Mouse (Mus musculus): Measurements from ENCODE around the gene Zan.

DNA sequence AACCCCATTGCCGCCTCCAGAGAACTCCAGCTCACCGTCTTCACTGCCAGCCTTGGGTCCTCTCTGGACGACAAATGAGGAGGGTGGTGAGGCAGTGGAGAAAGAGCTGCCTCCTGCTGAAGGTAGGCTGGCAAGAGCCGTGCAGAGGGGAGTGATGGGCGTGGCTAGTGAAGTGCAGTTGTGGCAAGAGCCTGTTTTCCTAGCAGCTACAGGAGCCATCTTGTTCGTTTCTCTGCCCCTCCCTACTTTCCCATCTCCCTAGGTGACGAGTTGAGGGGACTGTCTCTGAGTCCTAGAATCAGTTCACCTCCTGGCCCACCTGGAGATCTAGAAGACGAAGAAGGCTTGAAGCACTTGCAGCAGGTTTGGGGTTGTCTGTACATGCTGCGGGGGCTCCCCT, 45.0 kb upstream of the Zan start:
- TF ChIP-seq CTCF (IDR thresholded peaks at IDR 0.05; ENCODE audit: low read depth) (no peak), EP300 (optimal IDR thresholded peaks at IDR 0.05) (no peak)

All from stomach, postnatal 0 days (tissue).